Mouse (Mus musculus) lung, embryonic 16.5 days (tissue): Measurements from ENCODE around the gene Ywhab. TPM values are rescaled to one million over a fixed set of nuclear protein-coding genes. Genes with fewer than 3 reads are reported as not detected.

ENCODE experiments used
- ATAC-seq: fragments of 200-750 bp; cut with Nextera tagmentation; 2 replicates; pipeline ENCODE4 v1.8.0; 2017; ENCODE audit warnings: low read depth, mild to moderate bottlenecking, moderate library complexity
- H3K27ac ChIP-seq: fragments of 300-500 bp; sonication (generic); 2 replicates; pipeline ENCODE4 v1.5.1; 2014; ENCODE audit warnings: mild to moderate bottlenecking, control low read depth, low read length
- H3K27me3 ChIP-seq: fragments of 300-500 bp; sonication (generic); 2 replicates; pipeline ENCODE4 v1.6.1; 2014; ENCODE audit warnings: low read depth, low read length, mixed read lengths; ENCODE audit not compliant: control insufficient read depth, insufficient read depth
- H3K36me3 ChIP-seq: fragments of 300-500 bp; sonication (generic); 2 replicates; pipeline ENCODE4 v1.6.1; 2014; ENCODE audit warnings: low read length; ENCODE audit not compliant: control insufficient read depth, insufficient read depth
- H3K4me1 ChIP-seq: fragments of 300-500 bp; sonication (generic); replicated peaks from 2 replicates; pipeline ENCODE4 v1.6.1; 2014; ENCODE audit warnings: low read length, mixed read lengths; ENCODE audit not compliant: control insufficient read depth, insufficient read depth
- H3K4me2 ChIP-seq: fragments of 300-500 bp; sonication (generic); 2 replicates; pipeline ENCODE4 v1.6.1; 2014; ENCODE audit warnings: low read depth, low read length, control low read depth
- H3K4me3 ChIP-seq: fragments of 300-500 bp; sonication (generic); 2 replicates; pipeline ENCODE4 v1.5.1; 2014; ENCODE audit warnings: mild to moderate bottlenecking, low read length, control low read depth
- H3K9ac ChIP-seq: fragments of 300-500 bp; sonication (generic); 2 replicates; pipeline ENCODE4 v1.6.1; 2014; ENCODE audit warnings: low read length, control low read depth
- H3K9me3 ChIP-seq: fragments of 300-500 bp; sonication (generic); 2 replicates; pipeline ENCODE4 v1.6.1; 2016; ENCODE audit warnings: low read length; ENCODE audit not compliant: control insufficient read depth
- WGBS: fragments of 180-500 bp; shearing (Covaris S2); extraction: QIAGEN DNeasy Blood & Tissue Kit; methylation state at CpG from one replicate; pipeline ENCODE4 v1.1.7; 2014; 5-methylcytosine and 5-hydroxymethylcytosine counted together
- polyA plus RNA-seq: library from polyadenylated mRNA; unstranded; fragments of >200 nt; fragmentation: Nextera tagmentation; extraction: Ambion mirVana; gene quantifications from 2 replicates; pipeline ENCODE4 v1.2.1, GENCODE M21; 2015

The Ywhab gene
- polyA plus RNA-seq, 1 experiment from 2014 or later: 308 TPM

GRCm38 (mm10) chr2:164053767-164054166 is 59.0 kb downstream of the Ywhab start:
- H3K4me3 ChIP-seq: no peak overlapping the region
- H3K9ac ChIP-seq: no peak overlapping the region
- no peak overlapping the region for H3K27ac ChIP-seq
- H3K4me2 ChIP-seq: no peak overlapping the region
- 82% methylated on average over 8 of the region's 8 CpGs for WGBS
- H3K36me3 ChIP-seq: peaks cover 20% of the 10 kb centered on the region
- ATAC-seq: no peak
- H3K4me1 ChIP-seq: no peaks in the 10 kb centered on the region
- H3K9me3 ChIP-seq: no peaks in the 10 kb centered on the region
- no peaks in the 10 kb centered on the region for H3K27me3 ChIP-seq

- no peak for ATAC-seq
- Histone ChIP-seq H3K36me3 (peaks cover 29% of the 10 kb centered on the region), H3K4me3 (no peak overlapping the region), H3K4me2 (no peak overlapping the region), H3K4me1 (no peaks in the 10 kb centered on the region), H3K27me3 (no peaks in the 10 kb centered on the region), H3K9ac (no peak overlapping the region), H3K9me3 (no peaks in the 10 kb centered on the region), H3K27ac (no peak overlapping the region)
- 86% methylated on average over 8 of the region's 8 CpGs for WGBS
Observed at GRCm38 (mm10) chr2:164054671-164055070, 59.9 kb downstream of the Ywhab start.

- ATAC-seq: no peak
- 88% methylated on average over 8 of the region's 8 CpGs for WGBS
Observed at GRCm38 (mm10) chr2:164059634-164060235, 65.0 kb downstream of the Ywhab start.

More at GRCm38 (mm10) chr2:164059634-164060235, 65.0 kb downstream of the Ywhab start:
- Histone ChIP-seq H3K27me3 (no peaks in the 10 kb centered on the region), H3K9ac (no peak overlapping the region), H3K9me3 (no peaks in the 10 kb centered on the region), H3K36me3 (peaks cover 49% of the 10 kb centered on the region), H3K27ac (no peak overlapping the region), H3K4me2 (no peak overlapping the region), H3K4me3 (no peak overlapping the region), H3K4me1 (no peaks in the 10 kb centered on the region)

Other genes with a start within 250 kb of the Ywhab start
- gene Ada, start 244.7 kb upstream of the Ywhab start, polyA plus RNA-seq: 8.2 and 9.4 TPM in 2 replicates
- 2.4 and 4.1 TPM in 2 replicates for gene Ccn5, start 174.1 kb upstream of the Ywhab start, polyA plus RNA-seq
- gene Kcnk15, start 141.3 kb upstream of the Ywhab start, polyA plus RNA-seq: not detected in 2 replicates
- gene Rims4, start 76.3 kb upstream of the Ywhab start, polyA plus RNA-seq: 0.04 and 0.16 TPM in 2 replicates
- 0.74 and 0.77 TPM in 2 replicates for gene Pabpc1l, start 30.5 kb downstream of the Ywhab start, polyA plus RNA-seq
- 22.3 and 31.5 TPM in 2 replicates for gene Stk4, start 75.4 kb downstream of the Ywhab start, polyA plus RNA-seq
- gene Tomm34, start 76.2 kb downstream of the Ywhab start, polyA plus RNA-seq: 51.3 and 54.2 TPM in 2 replicates
- gene Kcns1, start 176.2 kb downstream of the Ywhab start, polyA plus RNA-seq: not detected in 2 replicates
- gene Wfdc5, start 187.8 kb downstream of the Ywhab start, polyA plus RNA-seq: 0.16 TPM in 1 of 2 replicates, not detected in the other
- 0.34 TPM in 1 of 2 replicates, not detected in the other for gene Wfdc12, start 195.6 kb downstream of the Ywhab start, polyA plus RNA-seq
- gene Wfdc15a, start 205.2 kb downstream of the Ywhab start, polyA plus RNA-seq: not detected in 2 replicates
- 1.1 TPM in 1 of 2 replicates, not detected in the other for gene Wfdc15b, start 226.7 kb downstream of the Ywhab start, polyA plus RNA-seq
- not detected in 2 replicates for gene Svs2, start 243.5 kb downstream of the Ywhab start, polyA plus RNA-seq